Mouse (Mus musculus) cerebellum, adult 2 months (tissue): ENCODE results near the gene Lamc3.

Experiments used
- CTCF ChIP-seq: fragments of 200-500 bp; IDR thresholded peaks from 2 replicates; pipeline ENCODE4 v1.5.1; 2011; ENCODE audit warnings: low read depth, mild to moderate bottlenecking, control low read depth, low read length, moderate library complexity, borderline replicate concordance; ENCODE audit not compliant: insufficient read depth
- POLR2A ChIP-seq: fragments of 200-500 bp; IDR thresholded peaks from 2 replicates; pipeline ENCODE4 v1.6.1; 2011; ENCODE audit warnings: low read length, control low read depth, borderline replicate concordance; ENCODE audit not compliant: insufficient read depth

DNA sequence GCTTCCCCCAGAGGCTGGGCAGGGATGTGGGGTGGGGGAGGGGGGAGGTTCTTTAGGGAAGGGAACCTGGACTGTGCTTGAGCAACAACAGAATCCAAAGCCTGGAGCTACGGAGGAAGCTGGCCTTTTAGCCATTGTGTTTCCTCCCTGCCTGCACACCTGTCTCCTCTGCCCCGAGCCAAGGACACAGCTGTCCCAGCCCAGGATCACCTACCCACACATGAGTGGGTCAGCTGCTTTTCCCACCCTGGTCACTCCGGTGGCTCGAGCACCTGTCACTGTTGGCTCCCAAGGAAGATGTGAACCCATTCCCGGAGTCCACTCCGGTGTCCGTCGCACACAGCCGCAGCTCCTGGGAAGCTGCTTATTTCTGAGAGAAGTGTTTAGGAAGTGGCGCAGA lies 70.1 kb downstream of the Lamc3 start:
- TF ChIP-seq POLR2A: no peak
- TF ChIP-seq CTCF: no peak
